28 mouse cellular contexts compared by ENCODE assay signal in the genomic region with DNA sequence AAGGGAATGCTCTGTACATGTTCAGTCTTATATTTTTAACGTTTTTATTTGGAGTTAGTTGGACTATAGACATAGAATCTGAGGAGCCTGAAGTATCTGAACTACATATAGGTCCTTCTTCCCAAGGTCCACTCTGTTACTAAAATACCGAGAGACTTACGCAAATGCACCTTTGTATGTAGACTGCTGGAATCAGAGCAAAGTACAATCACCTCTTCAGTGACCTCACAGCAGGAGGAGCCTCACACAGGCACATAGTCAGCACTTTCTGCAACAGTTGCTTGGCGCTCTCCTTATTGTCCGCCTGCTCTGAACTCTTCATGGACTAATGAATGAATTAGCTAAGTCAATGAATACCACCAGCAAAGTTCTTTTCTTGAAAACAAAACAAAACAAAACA. TPM values are rescaled to one million over a fixed set of nuclear protein-coding genes. Genes with fewer than 3 reads are reported as not detected.
DNase-seq lines count a peak whose midpoint lies in the region; ATAC-seq and TF ChIP-seq lines count a peak whose summit lies in the region.
"Had no signal": no experiment of that assay in that cellular context is flagged by ENCODE, and none has a peak within 500 bp of the region (broad histone marks: within the 10 kb centered on the region; RNA-seq: fewer than 3 reads in every experiment).

No protein-coding gene starts in this region.

- peak; percentile 25 for DNase-seq in heart, adult 11 months
- DNase-seq in heart, adult 2 months, result no peak
- DNase-seq in liver, adult 2 months (ENCODE audit: extremely low read depth, low read depth, low spot score), result peak; percentile 76
- peak; percentile 49 for DNase-seq in yolk sac, embryonic 10.5 days (ENCODE audit: low spot score)
- DNase-seq in ovary, postnatal 10 days (ENCODE audit: low spot score), result no peak
- DNase-seq: adrenal gland, adult 2 months; adrenal gland, adult 8-10 months; adrenal gland, postnatal 10 days; adrenal gland, postnatal 14 days; adrenal gland, postnatal 25 days; adrenal gland, postnatal 36 days; B cell, adult 2 months; cerebellum, adult 11 months; cerebellum, adult 11-12 months had no signal

- no peaks in the 10 kb centered on the region for H3K79me2 ChIP-seq in heart, adult 2 months (replicated peaks; ENCODE audit: control insufficient read depth, insufficient read depth, low read length)
- H3K79me2 ChIP-seq in liver, adult 2 months (ENCODE audit: control insufficient read depth, insufficient read depth, low read length), result no peaks in the 10 kb centered on the region

- no peaks in the 10 kb centered on the region for H3K36me3 ChIP-seq in heart, adult 2 months (ENCODE audit: control insufficient read depth, insufficient read depth, low read length)
- no peaks in the 10 kb centered on the region for H3K36me3 ChIP-seq in intestine, postnatal 0 days (ENCODE audit: control insufficient read depth, insufficient read depth)
- no peaks in the 10 kb centered on the region for H3K36me3 ChIP-seq in intestine, embryonic 16.5 days (ENCODE audit: control insufficient read depth, insufficient read depth, low read length)
- no peaks in the 10 kb centered on the region for H3K36me3 ChIP-seq in liver, adult 2 months (ENCODE audit: control insufficient read depth, insufficient read depth, low read length)
- H3K36me3 ChIP-seq in liver, embryonic 12.5 days, result no peaks in the 10 kb centered on the region
- H3K36me3 ChIP-seq: G1E had no signal

- no peak for TF ChIP-seq CTCF in heart, adult 2 months (IDR thresholded peaks at IDR 0.05)
- no peak for TF ChIP-seq CTCF in intestine, postnatal 0 days (IDR thresholded peaks at IDR 0.05; ENCODE audit: low read depth)
- no peak for TF ChIP-seq CTCF in liver, adult 2 months (IDR thresholded peaks at IDR 0.05; ENCODE audit: low read depth, low read length)

- peak; percentile 53; the same call in 1 of the 2 replicates for ATAC-seq in intestine, postnatal 0 days
- no peak for ATAC-seq in intestine, embryonic 16.5 days
- ATAC-seq in liver, embryonic 12.5 days, result no peak
- ATAC-seq: activated CD4-positive, CD25-positive, alpha-beta regulatory T cell, adult 4 months; CD4-positive, CD25-positive, alpha-beta regulatory T cell, adult 4 months; Patski had no signal

- intact Hi-C loops in heart, adult 2 months (cut with DNase I), result no loop called here

- no peak overlapping the region for H3K27ac ChIP-seq in heart, adult 2 months
- H3K27ac ChIP-seq in intestine, postnatal 0 days (ENCODE audit: low read depth, low read length), result no peak overlapping the region
- no peak overlapping the region for H3K27ac ChIP-seq in intestine, embryonic 16.5 days (ENCODE audit: low read length)
- H3K27ac ChIP-seq in liver, adult 2 months (replicated peaks; ENCODE audit: insufficient read depth, low read depth, low read length), result no peak overlapping the region
- H3K27ac ChIP-seq in liver, embryonic 12.5 days, result no peak overlapping the region

- TF ChIP-seq POLR2A in heart, adult 2 months (IDR thresholded peaks at IDR 0.05; ENCODE audit: insufficient read depth, low read depth, low read length), result no peak
- TF ChIP-seq POLR2A in liver, adult 2 months (IDR thresholded peaks at IDR 0.05; ENCODE audit: extremely low read depth, insufficient read depth, low read length), result no peak

- H3K4me3 ChIP-seq in heart, adult 2 months, result no peak overlapping the region
- no peak overlapping the region for H3K4me3 ChIP-seq in intestine, postnatal 0 days (ENCODE audit: low read depth, low read length)
- no peak overlapping the region for H3K4me3 ChIP-seq in intestine, embryonic 16.5 days (ENCODE audit: low read length)
- no peak overlapping the region for H3K4me3 ChIP-seq in liver, adult 2 months (ENCODE audit: insufficient read depth, low read depth, low read length)
- no peak overlapping the region for H3K4me3 ChIP-seq in liver, embryonic 12.5 days

- no peaks in the 10 kb centered on the region for H3K4me1 ChIP-seq in heart, adult 2 months (ENCODE audit: control insufficient read depth, insufficient read depth, low read length)
- H3K4me1 ChIP-seq in intestine, postnatal 0 days (replicated peaks; ENCODE audit: control insufficient read depth, insufficient read depth, low read length), result no peaks in the 10 kb centered on the region
- H3K4me1 ChIP-seq in intestine, embryonic 16.5 days (ENCODE audit: control insufficient read depth, insufficient read depth, low read length), result no peaks in the 10 kb centered on the region; the same call in 1 of the 2 replicates
- peaks cover 9% of the 10 kb centered on the region; the same call in 1 of the 2 replicates for H3K4me1 ChIP-seq in liver, adult 2 months (ENCODE audit: control insufficient read depth, insufficient read depth, low read length)
- H3K4me1 ChIP-seq in liver, embryonic 12.5 days, result 0 out of 2 replicates have a peak, but pooled peaks cover 3% of the 10 kb centered on the region

- TF ChIP-seq EP300 in heart, adult 2 months (IDR thresholded peaks at IDR 0.05; ENCODE audit: insufficient read depth, low read depth, low read length), result no peak

- no peaks in the 10 kb centered on the region for H3K27me3 ChIP-seq in heart, adult 2 months (ENCODE audit: control insufficient read depth, insufficient read depth, low read length)
- no peaks in the 10 kb centered on the region for H3K27me3 ChIP-seq in intestine, postnatal 0 days (replicated peaks; ENCODE audit: control insufficient read depth, insufficient read depth, low read length)
- H3K27me3 ChIP-seq in intestine, embryonic 16.5 days (replicated peaks; ENCODE audit: control insufficient read depth, insufficient read depth, low read length), result no peaks in the 10 kb centered on the region
- H3K27me3 ChIP-seq in liver, adult 2 months (ENCODE audit: control insufficient read depth, insufficient read depth, low read length), result no peaks in the 10 kb centered on the region
- no peaks in the 10 kb centered on the region for H3K27me3 ChIP-seq in liver, embryonic 12.5 days (replicated peaks)
- H3K27me3 ChIP-seq: CH12.LX had no signal

- H3K9ac ChIP-seq in heart, adult 2 months (ENCODE audit: low read depth, low read length), result no peak overlapping the region
- no peak overlapping the region for H3K9ac ChIP-seq in intestine, postnatal 0 days (ENCODE audit: low read depth, low read length)
- no peak overlapping the region for H3K9ac ChIP-seq in intestine, embryonic 16.5 days (ENCODE audit: low read depth, low read length)
- H3K9ac ChIP-seq in liver, adult 2 months (ENCODE audit: low read depth, low read length), result no peak overlapping the region
- H3K9ac ChIP-seq in liver, embryonic 12.5 days, result no peak overlapping the region

- H3K9me3 ChIP-seq in intestine, postnatal 0 days (ENCODE audit: control insufficient read depth), result no peaks in the 10 kb centered on the region
- no peaks in the 10 kb centered on the region for H3K9me3 ChIP-seq in intestine, embryonic 16.5 days (ENCODE audit: control insufficient read depth, low read length)
- H3K9me3 ChIP-seq in liver, embryonic 12.5 days (replicated peaks), result no peaks in the 10 kb centered on the region
- H3K9me3 ChIP-seq: G1E had no signal

- H3K4me2 ChIP-seq in intestine, postnatal 0 days (replicated peaks; ENCODE audit: low read depth), result no peak overlapping the region
- H3K4me2 ChIP-seq in intestine, embryonic 16.5 days (ENCODE audit: low read depth, low read length), result no peak overlapping the region
- H3K4me2 ChIP-seq in liver, embryonic 12.5 days, result no peak overlapping the region

- 80% methylated on average over 5 of the region's 5 CpGs for WGBS in heart, adult 2 months
- 75% methylated on average over 5 of the region's 5 CpGs for WGBS in intestine, postnatal 0 days
- WGBS in intestine, embryonic 16.5 days, result 83% methylated on average over 5 of the region's 5 CpGs
- WGBS in liver, adult 2 months, result 53% methylated on average over 5 of the region's 5 CpGs
- 74% methylated on average over 5 of the region's 5 CpGs for WGBS in liver, embryonic 12.5 days (ENCODE audit: insufficient replicate concordance)

RNA-seq across cellular contexts. Expression of gene Il21, which starts 34.1 kb away (rescaled TPM):
- not detected for total RNA-seq in heart, adult 2 months (2021)
- polyA plus RNA-seq in heart, adult 2 months (2012; rRNA removed), result not detected in 2 replicates
- polyA plus RNA-seq in intestine, postnatal 0 days (2015; fragmentation: Nextera tagmentation; extraction: Ambion mirVana), result not detected in 2 replicates
- not detected in 2 replicates for polyA plus RNA-seq in intestine, embryonic 16.5 days (2015; fragmentation: Nextera tagmentation; extraction: Ambion mirVana)
- not detected in 2 replicates for total RNA-seq in liver, adult 2 months (2014; rRNA removed)
- not detected in 2 replicates for polyA plus RNA-seq in liver, adult 2 months (2012; rRNA removed)
- not detected in 2 replicates for polyA plus RNA-seq in liver, embryonic 12.5 days (2016; fragmentation: Nextera tagmentation; extraction: Ambion mirVana)
- total RNA-seq: adrenal gland, adult 18-20 months; adrenal gland, adult 2 months; adrenal gland, postnatal 10 days; adrenal gland, postnatal 14 days; adrenal gland, postnatal 25 days; adrenal gland, postnatal 36 days; adrenal gland, postnatal 4 days; CH12.LX; ES-E14; MEL had no signal
- polyA plus RNA-seq: adrenal gland, adult 2 months; brain, embryonic 14.5 days; C2C12; G1E; Patski had no signal

Comparison
In these comparisons a context has a peak if more than half of its experiments do, and no peak if none do; other contexts are left out.
1. DNase-seq: peak in heart, adult 11 months (single experiment), liver, adult 2 months (single experiment) and yolk sac, embryonic 10.5 days (single experiment); none in heart, adult 2 months (0 of 2) and ovary, postnatal 10 days (single experiment).